Mouse (Mus musculus): ENCODE measurements around the gene Prss40. TPM values are rescaled to one million over a fixed set of nuclear protein-coding genes. Genes with fewer than 3 reads are reported as not detected.
"Not testable (repeated sequence)": the region's sequence is repeated elsewhere in the genome, so short reads cannot be mapped to it uniquely, and the experiment has no call there.

Gene Prss40
- polyA plus RNA-seq, 1 experiment from 2014 or later, result 0.15 TPM

DNA sequence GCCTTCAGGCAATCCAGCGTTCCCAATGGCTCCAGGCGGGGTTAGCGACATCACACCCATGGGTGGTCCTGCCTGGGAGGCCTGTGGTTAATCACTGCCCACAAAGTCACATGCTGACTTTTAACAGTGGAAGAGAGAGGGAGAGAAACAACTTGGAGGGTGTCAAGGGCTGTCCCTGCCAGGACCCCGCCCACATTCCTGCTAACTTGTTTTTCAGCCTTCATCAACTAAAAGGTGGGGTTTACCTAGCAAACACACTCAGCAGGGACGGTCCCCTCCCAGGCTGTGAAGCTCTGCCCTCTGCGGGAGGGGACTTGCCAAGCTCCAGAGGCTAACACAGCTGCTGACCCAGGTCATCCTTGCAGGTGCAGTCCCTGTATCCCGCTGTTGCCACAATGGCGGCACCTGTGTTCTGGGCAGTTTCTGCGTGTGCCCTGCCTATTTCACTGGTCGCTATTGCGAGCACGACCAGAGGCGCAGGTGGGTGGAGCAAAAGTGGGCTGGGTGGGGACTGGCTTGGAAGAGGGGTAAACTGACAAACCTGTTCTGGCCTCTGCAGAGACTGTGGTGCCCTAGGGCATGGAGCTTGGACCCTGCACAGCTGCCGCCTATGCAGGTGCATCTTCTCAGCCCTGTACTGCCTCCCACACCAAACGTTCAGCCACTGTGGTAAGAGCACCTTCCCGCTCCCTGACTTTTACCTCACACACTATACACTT is 23.8 kb downstream of the Prss40 start:
- 0 out of 2 replicates have a peak, but pooled peaks have one; percentile 23 for ATAC-seq
- no peak overlapping the region for H3K27ac ChIP-seq (ENCODE audit: low read length)
- peaks cover 8% of the 10 kb centered on the region for H3K4me1 ChIP-seq (replicated peaks; ENCODE audit: control insufficient read depth, insufficient read depth, low read length)
- peaks cover 27% of the 10 kb centered on the region for H3K27me3 ChIP-seq (replicated peaks; ENCODE audit: control insufficient read depth, insufficient read depth, low read length)
- WGBS, result 1% methylated on average over 16 of the region's 16 CpGs
- H3K9ac ChIP-seq (replicated peaks; ENCODE audit: low read depth, low read length), result no peak overlapping the region
- H3K9me3 ChIP-seq (ENCODE audit: control insufficient read depth, low read length), result no peaks in the 10 kb centered on the region
- peak overlapping the region; percentile 37 for H3K4me2 ChIP-seq (ENCODE audit: low read length)
- peak overlapping the region; percentile 26 for H3K4me3 ChIP-seq (replicated peaks; ENCODE audit: low read length)
- H3K36me3 ChIP-seq (ENCODE audit: control insufficient read depth, insufficient read depth), result no peaks in the 10 kb centered on the region

DNA sequence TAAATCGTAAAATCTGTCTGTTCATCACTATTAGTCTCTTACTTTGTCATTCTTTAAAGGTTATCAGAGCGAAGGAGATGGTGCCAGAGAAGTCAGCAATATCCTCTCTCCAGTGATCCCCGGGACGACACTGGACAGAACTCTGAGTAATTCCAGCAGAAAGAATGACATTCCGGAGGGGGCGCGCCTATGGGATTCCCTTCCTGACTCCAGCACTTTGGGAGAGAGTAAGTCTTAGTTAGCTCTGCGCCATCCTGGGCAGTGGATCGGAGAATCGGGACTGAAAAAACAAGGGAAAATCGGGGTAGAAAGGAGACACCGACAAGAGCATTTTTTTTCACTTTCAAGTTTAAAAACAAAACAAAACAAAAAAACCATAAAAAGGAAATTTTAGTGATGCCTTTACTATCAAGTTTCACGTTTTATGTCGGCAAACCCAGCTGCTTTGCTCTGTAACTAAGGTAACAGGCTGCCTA is 24.4 kb downstream of the Prss40 start:
- ATAC-seq, result no peak
- WGBS, result 3% methylated on average over 14 of the region's 14 CpGs
- peaks cover 27% of the 10 kb centered on the region for H3K27me3 ChIP-seq (replicated peaks; ENCODE audit: control insufficient read depth, insufficient read depth, low read length)
- peak overlapping the region; percentile 26 for H3K4me3 ChIP-seq (replicated peaks; ENCODE audit: low read length)
- H3K27ac ChIP-seq (ENCODE audit: low read length), result no peak overlapping the region
- H3K9me3 ChIP-seq (ENCODE audit: control insufficient read depth, low read length), result no peaks in the 10 kb centered on the region
- no peaks in the 10 kb centered on the region for H3K36me3 ChIP-seq (ENCODE audit: control insufficient read depth, insufficient read depth)
- H3K4me1 ChIP-seq (replicated peaks; ENCODE audit: control insufficient read depth, insufficient read depth, low read length), result peaks cover 8% of the 10 kb centered on the region
- no peak overlapping the region for H3K9ac ChIP-seq (replicated peaks; ENCODE audit: low read depth, low read length)
- H3K4me2 ChIP-seq (ENCODE audit: low read length), result peak overlapping the region; percentile 37

DNA sequence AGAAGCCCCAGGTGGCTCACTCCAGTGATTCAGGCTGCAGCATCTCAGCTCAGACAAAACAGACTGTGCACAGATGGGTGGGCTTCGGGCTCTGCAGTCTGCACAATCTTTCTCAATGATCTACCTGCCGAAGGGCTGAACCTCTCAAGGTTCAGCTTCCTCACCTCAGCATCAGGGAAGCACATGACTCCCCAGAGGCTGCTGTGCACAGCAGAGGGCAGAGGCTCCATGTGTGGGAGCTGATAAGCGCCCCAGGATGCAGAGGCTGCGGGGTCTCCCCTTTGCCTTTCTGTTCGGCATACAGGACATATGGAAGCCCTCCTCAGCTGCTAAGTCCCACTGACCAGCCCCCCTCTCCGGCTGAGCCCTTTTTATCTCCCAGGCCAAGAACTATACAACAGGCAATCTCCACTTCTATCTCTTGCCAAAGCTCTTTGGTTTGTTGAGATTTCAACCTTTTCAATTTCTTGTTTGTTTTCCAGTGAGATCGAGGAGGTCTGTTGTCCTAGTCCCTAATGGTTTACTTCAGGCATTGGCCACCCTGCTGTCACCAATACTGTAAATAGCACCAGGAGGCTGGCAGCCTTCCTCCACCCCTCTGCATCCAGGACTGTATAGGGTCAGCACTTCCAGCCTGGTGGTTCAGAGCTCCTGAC is 25.6 kb downstream of the Prss40 start, which contains the start of gene Cfc1:
Gene Cfc1, plus strand, starts transcription at position 606 of the 656 bp plus-strand sequence.
- not testable (repeated sequence) for H3K9ac ChIP-seq (replicated peaks; ENCODE audit: low read depth, low read length); H3K27ac ChIP-seq (ENCODE audit: low read length); H3K4me1 ChIP-seq (replicated peaks; ENCODE audit: control insufficient read depth, insufficient read depth, low read length); H3K36me3 ChIP-seq (ENCODE audit: control insufficient read depth, insufficient read depth); H3K9me3 ChIP-seq (ENCODE audit: control insufficient read depth, low read length); ATAC-seq; H3K4me3 ChIP-seq (replicated peaks; ENCODE audit: low read length)
- Histone ChIP-seq H3K27me3 (replicated peaks; ENCODE audit: control insufficient read depth, insufficient read depth, low read length) (peaks cover 27% of the 10 kb centered on the region), H3K4me2 (ENCODE audit: low read length) (peak within 1 kb of the TSS; percentile 37; the same call in 1 of the 2 replicates)
- WGBS, result 35% methylated on average over 7 of the region's 7 CpGs

DNA sequence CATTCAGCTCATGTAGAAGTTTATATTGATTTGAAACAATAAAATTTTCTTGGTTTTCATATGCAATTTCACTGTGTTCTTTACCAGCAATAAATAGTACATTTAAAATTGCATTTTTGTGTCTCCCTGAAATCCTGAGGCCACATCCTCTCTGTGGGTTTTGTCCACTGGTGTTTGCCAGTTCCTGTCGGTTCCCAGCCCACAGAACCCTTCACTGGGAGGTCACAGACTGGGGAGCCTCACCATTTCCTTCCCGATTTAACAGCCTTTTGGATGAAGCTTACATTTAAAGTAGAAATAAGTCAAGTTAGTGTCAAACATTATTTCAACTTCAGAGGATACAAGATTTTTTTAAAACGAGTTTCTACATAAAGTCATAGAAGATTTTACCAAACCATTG is 26.2 kb downstream of the Prss40 start:
- not testable (repeated sequence) for H3K4me3 ChIP-seq (replicated peaks; ENCODE audit: low read length); H3K9ac ChIP-seq (replicated peaks; ENCODE audit: low read depth, low read length); H3K9me3 ChIP-seq (ENCODE audit: control insufficient read depth, low read length); H3K27ac ChIP-seq (ENCODE audit: low read length); ATAC-seq; H3K36me3 ChIP-seq (ENCODE audit: control insufficient read depth, insufficient read depth); H3K4me1 ChIP-seq (replicated peaks; ENCODE audit: control insufficient read depth, insufficient read depth, low read length); H3K4me2 ChIP-seq (ENCODE audit: low read length)
- peaks cover 27% of the 10 kb centered on the region for H3K27me3 ChIP-seq (replicated peaks; ENCODE audit: control insufficient read depth, insufficient read depth, low read length)
- WGBS, result 56% methylated on average over 3 of the region's 3 CpGs

DNA sequence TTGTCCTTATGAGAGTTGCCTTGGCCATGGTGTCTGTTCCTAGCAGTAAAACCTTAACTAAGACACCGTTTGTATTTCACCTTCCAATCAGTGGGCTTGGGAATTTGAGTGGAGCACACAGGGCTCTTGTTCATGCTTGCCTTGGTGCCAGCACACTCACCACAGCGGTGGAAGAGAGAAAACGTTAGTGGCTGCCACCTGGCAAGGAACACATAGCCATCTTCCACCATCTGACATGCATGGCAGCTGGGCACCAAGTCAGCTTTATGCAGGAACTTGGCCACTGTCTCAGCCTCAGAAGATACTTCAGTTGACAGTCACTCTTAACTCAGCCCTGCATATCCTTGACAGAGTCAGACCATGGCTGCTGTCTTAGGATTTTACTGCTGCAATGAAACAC is 37.1 kb downstream of the Prss40 start:
- H3K9me3 ChIP-seq (ENCODE audit: control insufficient read depth, low read length), result no peaks in the 10 kb centered on the region
- no peaks in the 10 kb centered on the region for H3K36me3 ChIP-seq (ENCODE audit: control insufficient read depth, insufficient read depth)
- WGBS, result 71% methylated on average over 3 of the region's 3 CpGs
- no peak overlapping the region for H3K4me2 ChIP-seq (ENCODE audit: low read length)
- no peaks in the 10 kb centered on the region for H3K27me3 ChIP-seq (replicated peaks; ENCODE audit: control insufficient read depth, insufficient read depth, low read length)
- no peak overlapping the region for H3K4me3 ChIP-seq (replicated peaks; ENCODE audit: low read length)
- no peak overlapping the region for H3K27ac ChIP-seq (ENCODE audit: low read length)
- ATAC-seq, result no peak
- no peak overlapping the region for H3K9ac ChIP-seq (replicated peaks; ENCODE audit: low read depth, low read length)
- no peaks in the 10 kb centered on the region for H3K4me1 ChIP-seq (replicated peaks; ENCODE audit: control insufficient read depth, insufficient read depth, low read length)

DNA sequence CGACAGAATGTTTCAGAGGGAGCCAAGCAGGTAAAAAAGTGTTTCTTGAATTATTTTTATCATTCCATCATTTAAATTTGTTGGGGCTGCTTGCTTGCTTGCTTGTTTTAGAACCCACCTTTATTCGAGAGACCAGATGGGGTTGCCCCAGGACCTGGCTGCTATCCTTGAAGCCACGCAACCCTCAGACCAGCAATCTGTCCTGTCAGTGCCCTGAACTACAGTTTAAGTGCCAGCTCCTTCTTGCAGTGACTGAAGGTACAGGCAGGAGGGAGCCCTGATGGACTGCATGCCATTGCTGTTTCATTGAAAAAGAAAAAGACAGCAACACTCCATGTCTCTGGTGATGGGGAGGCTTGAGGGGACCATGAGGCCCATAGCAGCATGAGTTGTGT is 37.9 kb downstream of the Prss40 start:
- Histone ChIP-seq H3K9me3 (ENCODE audit: control insufficient read depth, low read length) (no peaks in the 10 kb centered on the region), H3K27ac (ENCODE audit: low read length) (no peak overlapping the region), H3K4me2 (ENCODE audit: low read length) (no peak overlapping the region), H3K9ac (replicated peaks; ENCODE audit: low read depth, low read length) (no peak overlapping the region), H3K36me3 (ENCODE audit: control insufficient read depth, insufficient read depth) (no peaks in the 10 kb centered on the region), H3K4me1 (replicated peaks; ENCODE audit: control insufficient read depth, insufficient read depth, low read length) (no peaks in the 10 kb centered on the region), H3K27me3 (replicated peaks; ENCODE audit: control insufficient read depth, insufficient read depth, low read length) (no peaks in the 10 kb centered on the region), H3K4me3 (replicated peaks; ENCODE audit: low read length) (no peak overlapping the region)
- WGBS, result 89% methylated on average over 3 of the region's 3 CpGs
- ATAC-seq, result no peak

DNA sequence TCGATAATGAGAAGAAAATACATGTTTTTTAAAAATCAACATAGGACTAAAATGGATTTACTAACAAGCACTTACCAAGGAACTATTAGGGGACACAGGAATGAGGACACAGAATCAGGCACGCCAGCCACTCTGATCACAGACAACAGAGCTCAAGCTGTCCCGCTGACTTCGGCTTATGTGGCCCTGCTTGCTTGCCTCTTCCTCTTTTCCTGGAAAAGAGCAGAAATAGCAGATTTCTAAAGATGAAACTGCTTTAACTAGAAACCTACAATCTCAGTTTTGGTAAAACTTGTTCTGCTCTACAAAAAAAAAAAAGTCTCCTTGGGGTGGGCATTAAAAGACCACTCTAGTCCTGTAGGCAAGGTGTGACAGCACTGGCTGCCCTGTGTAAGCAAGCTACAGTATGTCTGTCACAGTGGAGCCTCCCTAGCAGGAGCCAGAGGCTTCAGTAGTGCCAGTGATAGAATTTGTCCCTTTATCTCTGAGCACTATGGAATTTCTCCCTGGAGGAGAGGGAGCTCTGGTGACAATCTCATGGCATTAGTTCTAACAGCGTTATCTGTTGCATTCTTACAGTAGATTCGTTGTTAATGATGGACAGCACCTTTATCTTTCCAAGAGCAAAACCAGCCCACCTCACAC is 38.4 kb downstream of the Prss40 start:
- Histone ChIP-seq H3K27ac (ENCODE audit: low read length) (no peak overlapping the region), H3K4me3 (replicated peaks; ENCODE audit: low read length) (no peak overlapping the region), H3K9me3 (ENCODE audit: control insufficient read depth, low read length) (no peaks in the 10 kb centered on the region), H3K4me1 (replicated peaks; ENCODE audit: control insufficient read depth, insufficient read depth, low read length) (no peaks in the 10 kb centered on the region), H3K27me3 (replicated peaks; ENCODE audit: control insufficient read depth, insufficient read depth, low read length) (no peaks in the 10 kb centered on the region), H3K36me3 (ENCODE audit: control insufficient read depth, insufficient read depth) (no peaks in the 10 kb centered on the region), H3K4me2 (ENCODE audit: low read length) (no peak overlapping the region), H3K9ac (replicated peaks; ENCODE audit: low read depth, low read length) (no peak overlapping the region)
- no peak for ATAC-seq
- 87% methylated on average over 6 of the region's 6 CpGs for WGBS

DNA sequence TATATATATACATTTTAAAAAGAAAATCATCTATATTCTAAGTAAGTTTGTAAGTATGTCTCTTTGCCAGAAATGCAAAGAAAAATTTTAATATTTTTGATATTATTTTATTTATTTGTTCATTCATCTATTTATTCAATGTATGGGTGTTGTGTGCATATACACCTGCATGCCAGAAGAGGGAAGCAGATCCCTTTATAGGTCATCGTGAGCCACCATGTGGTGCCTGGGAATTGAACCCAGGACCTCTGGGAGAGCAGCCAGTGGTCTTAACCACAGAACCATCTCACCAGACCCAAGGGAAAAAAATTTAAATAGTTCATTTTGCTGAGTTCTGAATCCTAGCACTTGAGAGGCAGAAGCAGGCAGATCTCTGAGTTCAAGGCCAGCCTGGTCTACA is 42.5 kb downstream of the Prss40 start:
- Histone ChIP-seq H3K4me1 (replicated peaks; ENCODE audit: control insufficient read depth, insufficient read depth, low read length) (no peaks in the 10 kb centered on the region), H3K9ac (replicated peaks; ENCODE audit: low read depth, low read length) (no peak overlapping the region), H3K27ac (ENCODE audit: low read length) (no peak overlapping the region), H3K9me3 (ENCODE audit: control insufficient read depth, low read length) (no peaks in the 10 kb centered on the region), H3K36me3 (ENCODE audit: control insufficient read depth, insufficient read depth) (no peaks in the 10 kb centered on the region), H3K4me2 (ENCODE audit: low read length) (no peak overlapping the region), H3K27me3 (replicated peaks; ENCODE audit: control insufficient read depth, insufficient read depth, low read length) (no peaks in the 10 kb centered on the region), H3K4me3 (replicated peaks; ENCODE audit: low read length) (no peak overlapping the region)
- no peak for ATAC-seq
- WGBS, result 73% methylated on average over 1 of the region's 1 CpGs

DNA sequence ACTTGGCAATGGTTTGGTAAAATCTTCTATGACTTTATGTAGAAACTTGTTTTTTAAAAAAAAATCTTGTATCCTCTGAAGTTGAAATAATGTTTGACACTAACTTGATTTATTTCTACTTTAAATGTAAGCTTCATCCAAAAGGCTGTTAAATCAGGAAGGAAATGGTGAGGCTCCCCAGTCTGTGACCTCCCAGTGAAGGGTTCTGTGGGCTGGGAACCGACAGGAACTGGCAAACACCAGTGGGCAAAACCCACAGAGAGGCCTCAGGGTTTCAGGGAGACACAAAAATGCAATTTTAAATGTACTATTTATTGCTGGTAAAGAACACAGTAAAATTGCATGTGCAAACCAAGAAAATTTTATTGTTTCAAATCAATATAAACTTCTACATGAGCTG is 42.9 kb downstream of the Prss40 start:
- not testable (repeated sequence) for H3K4me2 ChIP-seq (ENCODE audit: low read length); H3K27ac ChIP-seq (ENCODE audit: low read length); H3K9ac ChIP-seq (replicated peaks; ENCODE audit: low read depth, low read length); H3K36me3 ChIP-seq (ENCODE audit: control insufficient read depth, insufficient read depth); H3K4me3 ChIP-seq (replicated peaks; ENCODE audit: low read length); ATAC-seq; H3K9me3 ChIP-seq (ENCODE audit: control insufficient read depth, low read length); H3K4me1 ChIP-seq (replicated peaks; ENCODE audit: control insufficient read depth, insufficient read depth, low read length); H3K27me3 ChIP-seq (replicated peaks; ENCODE audit: control insufficient read depth, insufficient read depth, low read length)
- WGBS, result 56% methylated on average over 1 of the region's 1 CpGs

All from forebrain, embryonic 16.5 days (tissue).